Mouse (Mus musculus) kidney, adult 9 months (tissue): ENCODE measurements around the gene Ahctf1.

Source experiments
- DNase-seq: peaks from one replicate; pipeline ENCODE4 v3.0.0; 2022

The Ahctf1 gene

DNA sequence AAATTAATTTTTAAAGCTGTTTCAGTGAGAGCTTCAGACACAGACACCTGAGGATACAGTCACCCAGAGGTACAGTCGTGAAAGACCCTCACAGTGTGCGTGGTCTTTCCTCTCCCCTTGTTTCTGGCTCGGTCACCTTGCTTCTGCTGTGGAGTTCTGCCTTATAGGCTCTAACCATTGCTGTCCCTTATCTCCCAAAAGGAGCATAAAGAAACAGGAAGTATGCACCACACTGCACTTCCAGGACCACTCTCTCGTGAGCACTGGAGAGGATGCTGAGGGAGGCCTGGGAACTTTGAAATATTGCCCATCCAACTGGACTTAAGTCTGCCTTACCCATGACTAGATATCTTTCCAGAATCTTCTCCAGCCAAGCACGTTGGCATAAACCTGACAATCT is 92.7 kb downstream of the Ahctf1 start:
- DNase-seq, result no peak

DNA sequence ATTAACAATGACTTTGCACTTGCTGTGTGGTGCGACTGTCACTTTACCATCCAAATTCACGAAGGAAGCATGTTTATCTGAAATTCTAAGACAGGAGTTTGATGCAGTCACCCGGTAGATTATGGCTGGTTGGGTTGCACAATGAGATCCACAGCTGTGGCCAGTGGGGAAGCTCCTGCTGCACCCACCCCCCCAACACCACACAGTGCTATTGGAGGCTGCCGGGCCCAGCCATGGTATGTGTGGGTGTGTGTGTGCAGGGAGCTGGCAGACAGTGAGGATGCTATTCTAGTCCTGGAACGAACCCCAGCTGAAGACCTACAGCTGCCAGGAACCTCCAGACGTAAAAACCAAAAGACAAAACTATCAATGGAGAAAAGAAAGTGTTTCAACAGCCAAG is 94.1 kb downstream of the Ahctf1 start:
- DNase-seq, result no peak

DNA sequence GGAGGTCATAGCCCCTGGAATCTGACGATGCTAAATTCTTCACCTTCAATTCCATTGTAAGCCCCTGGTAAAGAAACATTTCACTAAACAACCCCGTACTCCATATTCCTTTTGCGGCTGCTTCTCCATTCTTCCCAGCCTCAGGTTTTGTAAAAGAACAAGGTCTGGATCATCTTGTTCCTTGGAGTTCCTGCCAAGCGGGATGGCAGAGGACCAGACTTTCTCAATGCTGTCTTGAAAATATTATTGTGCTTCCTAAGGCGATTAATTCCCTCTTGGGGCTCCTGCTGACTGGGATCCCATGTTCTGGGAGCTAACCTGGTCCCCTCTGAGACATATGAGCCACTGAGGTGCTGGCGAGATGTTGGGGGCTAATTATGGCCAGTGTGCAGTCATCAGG is 98.3 kb downstream of the Ahctf1 start:
- DNase-seq, result no peak

DNA sequence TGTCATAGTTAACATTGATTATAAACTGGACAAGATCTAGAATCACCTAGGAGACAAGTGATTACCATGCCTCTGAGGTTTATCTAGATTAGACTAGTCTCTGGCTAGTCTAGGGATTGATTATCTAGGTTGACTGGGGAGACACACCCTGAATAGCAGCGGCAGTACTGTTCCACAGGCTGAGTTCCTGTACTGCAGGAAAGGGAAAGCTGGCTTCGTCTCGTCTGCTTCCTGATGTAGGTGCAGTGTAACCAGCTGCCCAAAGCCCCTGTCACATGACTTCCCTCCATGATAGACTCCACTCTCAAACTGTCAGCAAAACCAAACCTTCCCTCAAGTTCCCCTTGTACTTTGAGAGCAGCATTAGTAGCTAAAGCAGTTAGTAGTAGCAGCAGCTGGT is 99.3 kb downstream of the Ahctf1 start:
- no peak for DNase-seq
